Comparison of ENCODE assay signal across 16 mouse cellular contexts in the genomic region with DNA sequence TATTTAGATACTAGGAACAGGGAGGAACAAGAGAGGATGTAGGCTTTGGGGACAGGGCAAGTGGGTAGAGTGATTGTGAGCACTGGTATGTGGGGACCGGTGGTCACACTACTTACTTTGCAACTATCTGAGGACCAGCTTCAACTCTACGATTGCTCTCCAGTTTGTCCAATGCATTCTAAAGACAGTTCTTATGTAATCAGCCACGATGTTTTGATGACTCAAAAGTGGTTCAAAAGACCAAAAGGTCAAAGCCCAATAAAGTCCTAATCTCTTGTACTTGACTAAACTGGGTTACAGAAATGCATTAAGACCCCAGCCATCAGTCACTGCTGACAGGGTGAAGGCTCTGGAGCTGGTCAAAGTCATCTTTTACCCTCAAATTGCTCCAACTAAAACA. TPM values are rescaled to one million over a fixed set of nuclear protein-coding genes. Genes with fewer than 3 reads are reported as not detected.
"Had no signal": no experiment of that assay in that cellular context is flagged by ENCODE, and none has a peak within 500 bp of the region (broad histone marks: within the 10 kb centered on the region; RNA-seq: fewer than 3 reads in every experiment).

No protein-coding gene starts in this region.

- DNase-seq: kidney, adult 8-10 months; kidney, postnatal 10 days; kidney, postnatal 4 days; lung, embryonic 14.5 days; lung, postnatal 14 days; right cerebral cortex, postnatal 14 days; thymus, postnatal 4 days had no signal

- H3K27me3 ChIP-seq: liver, embryonic 15.5 days; megakaryocyte, embryonic 14.5 days; midbrain, embryonic 15.5 days; neural tube, embryonic 13.5 days had no signal

- H3K4me1 ChIP-seq: liver, embryonic 15.5 days; megakaryocyte, embryonic 14.5 days; midbrain, embryonic 15.5 days had no signal

- H3K9ac ChIP-seq: liver, embryonic 15.5 days; lung, embryonic 14.5 days; midbrain, embryonic 15.5 days; neural tube, embryonic 13.5 days had no signal

- H3K4me3 ChIP-seq: layer of hippocampus, adult 2 months; limb, embryonic 10.5 days; liver, embryonic 15.5 days; megakaryocyte, embryonic 14.5 days; midbrain, embryonic 15.5 days; neural tube, embryonic 13.5 days had no signal

- H3K9me3 ChIP-seq: limb, embryonic 10.5 days; liver, embryonic 15.5 days; midbrain, embryonic 15.5 days; neural tube, embryonic 13.5 days had no signal

- H3K36me3 ChIP-seq: limb, embryonic 10.5 days; liver, embryonic 15.5 days; midbrain, embryonic 15.5 days; neural tube, embryonic 13.5 days had no signal

- H3K4me2 ChIP-seq: liver, embryonic 11.5 days; liver, embryonic 15.5 days; lung, embryonic 14.5 days; midbrain, embryonic 11.5 days; midbrain, embryonic 15.5 days; neural tube, embryonic 13.5 days had no signal

- ATAC-seq: midbrain, embryonic 15.5 days had no signal

- H3K27ac ChIP-seq: layer of hippocampus, adult 2 months; limb, embryonic 10.5 days; liver, embryonic 15.5 days; macrophage; midbrain, embryonic 15.5 days; neural tube, embryonic 13.5 days had no signal

RNA-seq across cellular contexts. Expression of gene Rerg, which starts 45.3 kb away (rescaled TPM):
- polyA plus RNA-seq: macrophage had no signal
